Mouse (Mus musculus) urinary bladder, postnatal 36 days (tissue): ENCODE measurements around the gene Hdgfl3.
A peak's percentile ranks its signal among the peaks of the same experiment; 100 is the strongest.

Source experiments
- DNase-seq, 2 experiments: peaks; one replicate each; pipeline ENCODE4 v3.0.0; 2022; ENCODE audit warnings: low spot score in 2 of 2, mixed read lengths in 1 of 2

Hdgfl3 gene

GRCm38 (mm10) chr7:81934267-81934745 is at the start of gene Hdgfl3:
Gene Hdgfl3 (minus strand): TSS chr7:81934473.
- DNase-seq: peak; percentile 57 to 77

- DNase-seq: no peak
Measured at GRCm38 (mm10) chr7:81983651-81984050, 49.4 kb upstream of the Hdgfl3 start.

DNA sequence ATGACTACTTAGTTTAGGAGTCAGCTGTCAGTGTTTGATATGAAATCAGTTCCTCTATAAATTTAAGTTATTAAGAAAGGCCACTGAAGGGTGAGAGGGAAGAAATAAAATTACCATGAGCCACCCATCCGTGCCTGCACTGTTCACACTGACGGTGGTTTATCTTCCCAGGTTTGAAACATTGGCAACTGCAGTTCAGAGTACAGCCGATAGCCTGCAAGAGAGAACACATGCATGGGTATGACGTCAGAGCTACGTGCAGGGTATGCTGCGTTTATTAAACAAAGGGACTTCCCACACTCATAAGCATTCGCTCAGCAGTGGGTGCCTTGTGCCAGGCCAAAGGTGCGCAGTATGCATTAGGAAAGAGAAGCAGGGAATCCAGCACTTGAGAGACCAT is 44.0 kb upstream of the Hdgfl3 start:
- no peak for DNase-seq

GRCm38 (mm10) chr7:81974616-81975015 is 40.3 kb upstream of the Hdgfl3 start:
- DNase-seq: no peak

DNA sequence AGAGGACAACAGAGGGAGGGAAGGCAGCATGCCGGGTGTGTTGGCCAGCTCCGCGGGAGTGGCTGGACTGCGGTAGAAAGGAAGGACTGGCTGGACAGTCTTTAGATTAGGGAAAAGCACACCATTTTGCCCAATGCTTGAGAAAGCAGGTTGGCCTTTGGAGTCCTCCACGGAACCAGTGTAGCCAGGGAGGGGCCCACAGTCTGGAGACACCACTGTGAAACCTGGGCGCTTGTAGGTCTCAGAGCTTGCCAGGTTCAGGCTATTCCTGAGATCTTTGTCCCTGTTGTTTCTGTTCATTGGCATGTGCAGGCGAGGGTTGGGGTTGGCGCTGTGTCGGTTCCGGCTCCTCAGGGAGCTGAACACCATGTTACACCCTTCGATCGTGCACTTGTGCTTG is 39.7 kb upstream of the Hdgfl3 start:
- no peak for DNase-seq

GRCm38 (mm10) chr7:81973339-81973738 is 39.1 kb upstream of the Hdgfl3 start:
- no peak for DNase-seq

- DNase-seq: no peak
Measured at GRCm38 (mm10) chr7:81968975-81969374, 34.7 kb upstream of the Hdgfl3 start.

DNA sequence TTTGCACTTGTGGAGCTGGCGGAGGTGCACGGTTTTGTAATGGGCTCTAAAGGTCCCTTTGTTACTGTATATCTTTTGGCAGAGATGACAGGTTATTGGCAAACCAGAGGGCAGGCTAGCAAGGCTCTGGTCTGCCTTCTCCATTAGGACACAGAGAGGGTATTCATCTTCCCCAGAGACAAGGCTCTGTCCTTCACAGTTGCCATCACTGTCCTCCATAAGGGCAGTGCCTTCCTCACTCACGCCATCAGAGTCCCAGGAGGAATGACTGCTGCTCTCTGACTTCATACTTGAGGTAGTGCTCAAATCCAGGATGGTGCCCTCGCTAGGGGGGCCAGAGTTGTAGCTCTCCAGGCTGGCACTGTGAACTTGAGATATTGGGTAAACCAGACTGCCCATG is 34.2 kb upstream of the Hdgfl3 start:
- DNase-seq: no peak

DNA sequence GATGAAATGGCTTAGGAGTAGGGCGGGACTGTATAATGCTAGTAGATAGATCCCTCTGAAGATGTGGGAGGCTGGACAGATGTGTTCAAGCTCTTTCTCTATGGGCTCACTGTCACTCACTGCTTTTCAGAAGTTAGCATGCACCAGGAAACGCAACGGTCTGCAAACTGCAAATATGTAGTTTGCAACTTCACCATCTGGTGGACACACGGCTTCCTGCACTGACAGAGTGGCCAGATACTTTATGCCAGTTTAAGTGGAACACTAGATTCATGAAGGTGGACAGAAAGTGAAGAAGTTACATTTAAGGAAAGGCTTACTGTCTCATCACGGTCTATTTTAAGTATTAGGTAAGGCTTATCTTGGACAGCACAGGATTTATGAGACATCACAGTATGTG is 31.9 kb upstream of the Hdgfl3 start:
- no peak for DNase-seq

DNA sequence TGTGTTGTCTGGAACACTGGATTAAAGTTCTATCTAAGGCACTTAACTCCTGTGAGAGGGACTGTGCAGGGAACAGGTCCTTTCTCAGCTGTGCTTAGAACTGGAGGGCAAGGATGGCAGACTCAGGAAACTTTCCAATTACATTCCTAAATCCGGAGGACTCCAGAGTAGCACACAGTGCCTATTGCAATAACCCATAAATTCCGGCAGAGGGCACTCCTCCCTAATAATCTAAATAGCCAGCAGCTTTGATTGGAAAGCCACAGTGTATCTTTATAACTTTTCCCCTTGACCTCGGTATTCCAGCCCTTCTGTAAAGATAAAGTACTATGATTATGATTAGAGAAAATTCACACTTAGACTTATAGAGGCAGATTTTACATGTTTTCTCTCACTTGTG is 25.4 kb upstream of the Hdgfl3 start:
- no peak for DNase-seq

GRCm38 (mm10) chr7:81954208-81954846 is 20.1 kb upstream of the Hdgfl3 start:
- no peak for DNase-seq

DNA sequence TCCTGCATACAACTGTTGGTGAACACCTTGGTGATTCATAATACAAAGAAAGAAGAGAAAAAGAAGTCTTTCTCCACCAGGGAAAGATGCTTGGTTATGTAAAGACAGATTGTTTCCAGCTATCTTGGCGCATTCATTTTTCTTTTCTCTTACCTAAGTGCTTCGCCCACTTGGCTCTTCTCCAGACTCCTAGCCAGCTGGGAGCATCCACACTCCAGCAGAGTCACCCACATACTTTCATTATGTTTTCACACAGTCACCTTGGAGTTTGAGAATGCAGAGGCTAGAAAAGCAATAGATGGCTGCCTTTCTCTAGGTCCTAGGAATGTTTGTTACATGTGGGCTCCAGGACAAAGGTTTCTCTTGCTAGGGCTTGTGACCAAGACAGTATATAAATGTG is 16.2 kb upstream of the Hdgfl3 start:
- DNase-seq: no peak

- DNase-seq: no peak
Measured at GRCm38 (mm10) chr7:81945398-81945797, 11.1 kb upstream of the Hdgfl3 start.

- DNase-seq: no peak
Measured at GRCm38 (mm10) chr7:81934806-81935205, 533 bp upstream of the Hdgfl3 start.

DNA sequence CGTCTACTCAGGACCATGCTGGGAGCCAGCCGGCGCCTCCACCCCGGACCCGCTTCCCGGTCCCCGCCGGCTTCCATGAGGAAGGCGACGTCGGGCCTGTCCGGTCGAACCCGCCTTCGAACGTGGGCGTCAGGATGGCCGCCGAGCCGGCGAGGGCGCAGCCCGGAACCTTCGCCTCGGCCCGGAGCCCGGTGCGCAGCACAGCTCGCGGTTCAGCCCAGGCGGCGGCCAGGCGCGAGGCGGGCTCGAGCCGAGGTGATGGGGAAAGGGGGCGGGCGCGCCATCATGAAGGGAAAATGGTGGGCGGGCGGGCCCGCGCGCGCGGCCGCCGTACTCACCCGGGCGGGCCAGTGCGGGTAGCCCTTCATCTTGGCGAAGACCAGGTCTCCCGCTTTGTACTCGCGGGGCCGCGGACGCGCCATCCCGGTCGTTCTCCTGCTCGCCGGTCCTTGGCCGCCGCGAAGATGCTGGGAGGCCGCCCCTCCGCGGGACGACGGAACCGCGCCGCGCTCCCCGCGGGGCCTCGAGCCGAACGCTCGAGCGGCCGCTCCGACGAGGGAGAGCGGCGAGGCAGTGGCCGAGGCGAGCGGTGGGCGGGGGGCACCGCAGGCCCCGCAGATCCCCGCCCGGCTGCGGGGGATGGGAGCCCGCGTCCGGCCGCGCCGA is 539 bp downstream of the Hdgfl3 start:
- peak; percentile 26 to 52 for DNase-seq

DNA sequence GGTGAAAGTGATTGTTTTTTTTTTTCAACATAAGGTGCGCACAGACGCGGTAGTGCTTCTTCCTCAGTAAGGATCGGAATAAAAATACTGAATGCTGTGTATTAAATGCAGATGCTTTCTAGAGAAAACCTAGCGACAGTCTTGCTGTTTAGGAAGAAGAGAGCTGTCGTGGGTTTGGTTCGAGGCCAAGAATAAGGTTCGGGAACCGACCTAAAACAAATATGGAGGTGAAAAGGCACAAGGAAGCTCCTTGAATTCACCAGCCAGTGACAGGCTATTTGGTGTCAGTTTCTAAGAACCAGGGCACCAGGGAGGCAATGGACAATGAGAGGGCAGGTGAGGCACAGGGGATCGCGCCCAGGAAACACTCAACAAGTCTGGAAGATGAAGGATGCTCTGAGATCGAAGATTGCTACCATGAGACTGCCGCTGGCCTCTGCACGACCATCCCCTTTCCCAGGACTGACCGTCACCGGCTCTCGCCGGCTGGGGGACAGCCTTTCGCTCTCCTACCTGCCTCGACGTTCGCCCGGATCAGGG is 1.1 kb downstream of the Hdgfl3 start:
- no peak for DNase-seq

DNA sequence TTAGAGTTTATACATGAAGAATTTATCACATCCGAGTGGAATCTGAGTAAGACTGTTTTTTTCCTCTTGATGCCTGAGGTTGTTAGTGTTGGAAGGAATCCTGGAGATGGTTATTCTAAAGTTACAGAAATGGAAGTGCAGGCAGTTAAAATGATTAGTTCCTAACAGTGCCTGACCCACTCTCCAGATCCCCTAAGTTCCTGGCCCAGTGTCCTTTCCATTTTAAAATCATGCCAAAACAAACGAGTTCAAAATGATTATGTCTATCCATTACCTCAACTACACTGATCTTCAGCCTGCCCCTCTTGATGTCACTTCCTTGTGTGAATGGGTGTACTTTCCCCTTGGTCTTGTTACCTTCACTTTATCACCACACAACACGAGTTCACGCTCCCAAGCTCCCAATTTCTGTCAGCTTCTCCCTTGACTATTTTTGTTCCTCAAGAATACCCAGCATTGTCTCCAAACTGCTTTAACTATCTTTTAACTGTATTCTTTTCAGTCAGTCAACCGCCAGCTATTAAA is 1.7 kb downstream of the Hdgfl3 start:
- no peak for DNase-seq

DNA sequence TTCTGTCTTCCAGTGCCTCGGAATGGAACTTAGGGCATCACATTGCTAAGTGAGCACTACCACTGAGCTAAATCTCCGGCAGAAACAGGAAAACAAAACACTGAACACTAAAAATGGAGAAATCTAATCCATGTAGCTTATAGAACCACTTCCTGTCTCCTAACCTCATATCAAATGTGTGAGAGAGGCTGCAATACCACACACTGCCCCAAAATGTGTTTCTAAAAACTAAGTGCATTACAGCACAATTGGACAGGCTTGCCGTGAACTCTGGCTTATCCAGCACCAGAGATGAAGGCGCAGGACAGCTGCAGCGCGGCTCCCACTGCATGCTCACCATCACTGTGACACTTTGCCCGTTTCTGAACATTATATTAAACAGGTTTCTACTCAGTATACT is 5.3 kb downstream of the Hdgfl3 start:
- DNase-seq: no peak

GRCm38 (mm10) chr7:81921379-81921952 is 12.8 kb downstream of the Hdgfl3 start:
- DNase-seq: no peak

DNA sequence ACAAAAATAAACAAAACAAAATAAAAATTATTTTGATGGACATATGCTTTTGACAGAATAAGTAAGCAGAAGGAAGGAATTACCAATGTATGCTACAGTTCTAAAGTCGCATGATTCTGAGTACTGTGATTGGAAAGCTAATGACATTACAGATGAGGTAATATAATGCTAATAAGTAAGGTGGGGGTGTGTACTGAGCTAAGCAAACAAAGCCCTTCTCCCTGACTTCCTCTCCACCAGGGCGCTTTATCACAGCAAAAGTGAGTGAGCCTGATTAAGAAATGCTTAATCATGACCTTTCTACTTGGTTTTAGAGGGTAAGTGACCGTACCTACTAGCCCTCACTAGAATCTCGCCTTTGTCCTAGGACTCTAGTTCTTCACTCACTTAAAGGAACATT is 14.0 kb downstream of the Hdgfl3 start:
- DNase-seq: no peak

DNA sequence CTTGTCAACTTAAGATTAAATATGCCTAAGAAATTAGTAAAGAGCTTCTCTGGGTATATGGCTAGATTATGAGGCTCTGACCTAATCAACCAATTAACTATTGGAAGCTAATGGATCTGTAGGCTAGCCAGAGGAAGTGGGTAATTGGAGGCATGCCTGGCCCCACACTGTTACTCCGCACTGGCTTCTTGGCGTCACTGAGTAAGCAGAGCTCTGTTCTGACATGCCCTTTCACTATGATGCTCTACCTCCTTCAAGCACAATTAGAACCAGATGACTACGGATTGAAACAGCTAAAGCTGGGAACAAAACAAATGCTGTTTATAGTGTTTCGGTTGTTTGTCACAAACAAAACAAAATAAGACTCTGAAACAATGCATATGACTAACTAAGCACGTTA is 16.0 kb downstream of the Hdgfl3 start:
- no peak for DNase-seq

- no peak for DNase-seq
Measured at GRCm38 (mm10) chr7:81904926-81905325, 29.3 kb downstream of the Hdgfl3 start.

DNA sequence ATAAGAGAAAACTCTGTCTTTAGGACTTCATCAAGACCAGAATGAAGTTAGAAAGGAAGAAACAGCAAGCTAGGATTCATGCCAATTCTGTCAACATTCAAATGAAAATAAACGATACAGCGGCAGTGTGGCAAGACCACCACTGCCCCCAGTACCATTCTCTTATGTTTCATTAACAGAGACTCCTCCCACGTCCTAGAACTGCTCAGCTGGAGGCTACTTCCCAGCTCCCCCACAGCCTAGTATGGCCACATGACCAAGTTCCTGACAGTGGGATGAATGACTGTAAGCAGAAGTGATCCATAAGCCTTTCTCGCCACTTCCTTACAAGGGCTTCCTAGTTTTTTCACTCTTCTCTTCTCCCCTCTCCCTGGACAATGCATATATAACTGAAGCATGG is 30.2 kb downstream of the Hdgfl3 start:
- no peak for DNase-seq
